Mouse (Mus musculus) heart, postnatal 36 days (tissue): ENCODE results near the gene Rad50. TPM values are rescaled to one million over a fixed set of nuclear protein-coding genes. Genes with fewer than 3 reads are reported as not detected.

Source experiments
- DNase-seq, 2 experiments: peaks; one replicate each; pipeline ENCODE4 v3.0.0; 2021 to 2022
- intact Hi-C: fragments of 180-260 bp; cut with DNase I; formaldehyde crosslinking; loops from one replicate; pipeline ENCODE4 v1.15.1; 2025
- total RNA-seq, 2 experiments: library from RNA; stranded (reverse); gene quantifications; 2 replicates each; pipeline ENCODE4 v1.2.3; 2021

Gene Rad50
- total RNA-seq, 2 experiments from 2014 or later: 6.9 to 8.1 TPM

DNA sequence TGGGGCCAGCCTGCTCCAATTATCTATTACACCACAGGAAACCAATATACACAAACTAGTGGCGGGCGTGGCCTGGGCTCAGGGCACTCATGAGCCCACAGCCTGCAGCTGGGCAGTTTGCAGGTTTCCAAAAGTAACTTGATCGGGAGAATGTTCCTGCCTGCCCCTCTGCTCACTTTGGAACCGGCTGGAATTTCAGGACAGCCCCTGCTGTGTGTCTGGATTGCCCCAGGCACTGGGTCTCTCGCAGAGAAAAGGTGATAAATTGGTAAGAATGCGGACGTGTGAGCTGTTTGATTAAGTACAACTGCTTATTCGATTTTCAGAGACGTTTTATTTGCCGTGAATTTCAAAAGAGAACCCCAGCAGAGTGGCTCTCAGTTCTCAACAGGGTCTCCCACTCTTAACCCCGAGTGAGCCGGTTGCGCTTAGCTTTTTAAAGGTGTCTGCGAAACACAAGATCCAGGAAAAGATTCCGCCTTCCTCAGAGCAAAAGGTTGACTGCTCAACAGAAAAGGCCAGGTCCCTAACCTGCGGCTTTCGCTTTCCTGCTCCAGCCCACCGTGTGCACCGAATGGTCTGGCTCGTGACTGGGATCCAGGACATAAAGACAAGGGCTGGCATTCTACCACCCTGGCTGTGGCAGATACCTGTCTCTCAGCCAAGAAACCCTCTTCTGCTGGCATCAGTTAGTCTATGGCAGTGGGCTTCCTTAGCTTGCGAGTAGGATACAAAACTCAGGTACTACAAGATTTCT is 69.9 kb downstream of the Rad50 start:
- DNase-seq: no peak
- intact Hi-C loops: no loop called here

DNA sequence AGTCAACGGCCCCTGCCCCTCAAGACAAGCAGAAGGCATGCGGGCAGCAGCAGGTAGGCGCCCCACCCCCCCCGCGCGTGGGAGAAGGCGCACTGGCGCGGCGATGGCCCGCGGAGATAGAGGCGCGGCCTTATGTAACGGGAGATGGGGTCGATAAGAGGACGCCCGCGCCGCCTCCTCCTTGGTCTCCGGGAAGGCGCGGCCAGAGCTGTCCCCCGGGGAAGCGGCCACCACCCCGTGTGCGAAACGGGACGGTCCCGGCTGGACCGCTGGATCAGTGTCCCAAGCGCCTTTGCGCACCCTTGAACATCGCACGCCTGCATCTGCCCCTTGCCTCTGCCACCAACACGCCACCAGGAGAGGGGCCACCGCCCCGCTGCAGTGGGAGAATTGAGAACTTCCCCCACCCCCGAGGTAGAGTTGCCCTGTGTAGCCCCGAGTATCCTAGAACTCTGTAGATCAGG is 70.9 kb downstream of the Rad50 start:
- intact Hi-C loops: no loop called here
- DNase-seq: no peak

GRCm38 (mm10) chr11:53635590-53636182 is 71.4 kb downstream of the Rad50 start:
- intact Hi-C loops: no loop called here
- DNase-seq: no peak

DNA sequence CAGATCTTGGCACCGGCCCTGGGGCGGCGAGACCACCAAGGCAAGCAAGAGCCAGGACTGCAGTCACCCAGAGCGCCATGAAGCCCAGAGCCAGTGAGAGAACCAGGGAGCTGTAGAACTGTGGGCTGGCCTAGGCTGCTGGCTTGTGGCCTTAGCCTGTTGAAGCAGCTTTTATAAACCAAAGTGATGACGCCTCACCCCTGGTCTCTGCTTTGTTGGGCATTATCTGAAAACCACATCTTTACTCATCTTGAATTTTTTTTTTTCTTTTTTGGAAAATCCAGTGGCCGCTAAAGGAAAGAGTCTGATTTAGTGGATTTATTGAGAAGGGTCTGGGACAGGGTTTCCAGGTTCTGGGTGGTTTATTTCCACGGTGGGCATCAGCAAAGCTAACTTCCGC is 72.6 kb downstream of the Rad50 start, which contains the start of gene Il13:
Gene Il13, minus strand, starts transcription at position 147 of the 400 bp plus-strand sequence.
- intact Hi-C loops: no loop called here
- no peak for DNase-seq

DNA sequence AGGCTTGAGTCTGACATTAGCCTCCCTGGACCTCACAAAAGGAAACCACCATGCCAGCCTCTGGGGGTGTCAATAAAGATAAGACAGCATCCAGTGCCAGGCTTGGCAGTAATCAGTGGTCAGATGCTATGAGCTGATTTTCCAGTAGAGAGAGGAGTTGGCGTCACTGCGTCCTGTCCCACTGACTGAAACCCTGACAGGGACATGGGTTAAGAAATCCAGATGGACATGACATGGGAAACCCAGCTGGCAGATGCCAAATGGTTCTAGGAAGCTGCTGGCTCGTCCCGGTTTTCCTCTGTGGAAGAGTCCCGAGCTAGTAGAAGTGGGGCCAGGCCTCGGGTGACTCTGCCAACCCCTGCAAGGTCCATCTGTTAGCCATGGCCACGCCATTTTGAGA is 73.5 kb downstream of the Rad50 start:
- no peak for DNase-seq
- intact Hi-C loops: no loop called here

DNA sequence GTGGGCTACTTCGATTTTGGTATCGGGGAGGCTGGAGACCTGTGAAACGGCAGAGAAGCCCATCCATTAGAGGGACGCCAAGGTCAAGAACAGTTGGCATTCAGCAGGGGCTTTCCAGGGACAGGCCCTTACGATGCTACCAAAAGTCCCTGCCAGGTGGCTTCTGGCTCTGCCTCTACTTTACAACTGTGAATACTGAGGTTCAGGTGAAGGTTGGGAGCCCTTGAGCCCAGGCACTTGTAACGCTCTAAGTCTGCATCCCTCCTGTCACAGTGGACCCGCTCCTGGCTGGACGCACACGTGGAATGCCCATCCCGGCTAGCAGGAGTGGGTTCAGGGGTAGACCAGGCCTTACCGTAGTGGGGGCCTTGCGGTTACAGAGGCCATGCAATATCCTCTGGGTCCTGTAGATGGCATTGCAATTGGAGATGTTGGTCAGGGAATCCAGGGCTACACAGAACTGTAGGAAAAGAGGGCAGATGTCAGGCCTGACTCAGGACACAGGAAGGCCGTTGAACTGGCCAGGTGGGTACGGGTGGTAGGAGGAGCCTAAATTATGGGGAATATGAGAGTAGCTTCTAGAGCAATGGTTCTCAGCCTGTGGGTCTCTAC is 74.9 kb downstream of the Rad50 start:
- no peak for DNase-seq

DNA sequence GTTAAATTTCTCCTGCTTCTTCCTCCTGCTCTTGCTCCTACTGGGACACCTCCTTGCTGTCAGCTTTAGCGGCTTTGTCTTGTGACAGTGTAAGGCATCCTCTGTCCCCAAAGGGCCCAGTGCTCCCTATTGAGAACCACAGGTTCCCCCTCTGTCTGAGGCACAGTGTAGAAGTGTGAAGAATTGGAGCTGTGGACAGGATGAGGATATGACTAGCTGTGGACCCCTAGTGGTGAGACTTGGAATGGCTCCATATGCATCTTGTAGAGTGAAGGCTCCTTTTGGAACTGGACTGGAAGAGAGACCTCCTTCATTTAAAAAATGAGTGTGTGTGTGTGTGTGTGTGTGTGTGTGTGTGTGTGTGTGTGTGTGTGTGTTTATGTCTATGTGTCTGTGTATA is 79.3 kb downstream of the Rad50 start:
- DNase-seq: peak; percentile 65 to 74
- intact Hi-C loops: loop anchor here (1.0 to 5.0 kb wide), 2 partner anchors 46 to 158 kb away; partner anchors contain the start of gene Gm9837

More for the DNA sequence above, 74.9 kb downstream of the Rad50 start:
- intact Hi-C loops: no loop called here

- intact Hi-C loops: loop anchor here (5.0 kb wide), 1 partner anchor 45 kb away; no protein-coding TSS in a partner anchor
- no peak for DNase-seq
Measured at GRCm38 (mm10) chr11:53626802-53627373, 80.2 kb downstream of the Rad50 start.

GRCm38 (mm10) chr11:53624124-53624523 is 83.0 kb downstream of the Rad50 start:
- DNase-seq: no peak
- intact Hi-C loops: no loop called here

DNA sequence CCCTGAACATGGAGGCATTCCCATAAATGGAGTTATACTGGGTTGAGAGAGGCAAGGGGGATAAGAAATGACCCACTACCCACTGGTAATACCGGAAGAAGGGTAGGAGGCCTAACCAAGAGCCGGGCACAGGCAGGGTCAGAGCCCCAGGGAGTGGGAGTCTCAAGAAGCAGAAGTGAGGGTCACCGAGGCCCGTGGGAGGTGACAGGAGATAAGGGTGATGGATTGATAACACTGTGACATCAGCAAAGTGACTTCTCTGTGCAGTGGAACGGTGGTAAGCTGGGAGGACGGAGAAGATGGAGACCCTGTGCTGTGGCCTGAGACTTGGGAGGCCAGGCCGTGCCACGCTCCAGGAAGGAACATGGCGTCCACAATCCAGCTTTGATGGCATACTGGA is 83.5 kb downstream of the Rad50 start:
- intact Hi-C loops: no loop called here
- DNase-seq: no peak

GRCm38 (mm10) chr11:53622440-53622806 is 84.7 kb downstream of the Rad50 start:
- DNase-seq: no peak
- intact Hi-C loops: no loop called here

- DNase-seq: no peak
- intact Hi-C loops: no loop called here
Measured at GRCm38 (mm10) chr11:53621582-53622439, 85.3 kb downstream of the Rad50 start.

DNA sequence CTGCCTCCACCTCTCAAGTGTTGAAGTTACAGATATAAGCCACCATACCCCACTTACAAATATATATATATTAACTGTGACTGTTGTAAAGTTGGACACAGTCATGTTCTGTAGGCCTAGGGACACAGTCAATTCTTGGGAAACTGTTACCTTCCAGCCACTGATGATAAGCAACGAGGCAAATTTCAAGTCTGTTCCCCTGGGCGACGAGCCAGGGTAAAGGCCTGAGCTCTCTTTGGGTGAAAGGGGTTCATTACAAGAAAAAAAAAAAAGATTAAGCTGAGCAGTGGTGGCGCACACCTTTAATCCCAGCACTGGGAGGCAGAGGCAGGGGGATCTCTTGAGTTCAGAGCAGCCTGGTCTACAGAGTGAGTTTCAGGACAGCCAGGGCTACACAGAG is 87.0 kb downstream of the Rad50 start:
- no peak for DNase-seq
- intact Hi-C loops: no loop called here

DNA sequence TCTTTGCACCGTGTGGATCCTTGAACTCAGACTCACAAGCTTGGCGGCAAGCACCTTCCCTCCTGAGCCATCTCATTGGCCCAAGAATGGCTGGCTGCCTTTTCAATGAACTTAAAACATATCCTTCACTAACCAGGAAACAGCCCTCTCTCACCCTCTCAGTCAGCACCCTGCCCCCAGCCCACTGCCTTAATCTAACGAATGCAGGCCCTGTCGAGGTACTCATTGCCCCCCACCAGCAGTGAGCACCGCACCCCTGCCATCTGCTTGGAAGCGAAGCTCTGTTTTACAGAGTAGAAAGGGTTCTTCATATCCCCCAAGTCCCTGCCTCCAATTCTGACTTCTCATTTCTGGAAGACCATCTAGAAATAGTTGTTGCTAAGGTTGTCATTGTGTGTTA is 87.7 kb downstream of the Rad50 start:
- DNase-seq: no peak
- intact Hi-C loops: no loop called here

- intact Hi-C loops: no loop called here
- DNase-seq: no peak
Measured at GRCm38 (mm10) chr11:53618619-53619198, 88.4 kb downstream of the Rad50 start, which contains the start of gene Il4. TSS of gene Il4 (minus strand) at chr11:53618669.

- intact Hi-C loops: no loop called here
- no peak for DNase-seq
Measured at GRCm38 (mm10) chr11:53617562-53618109, 89.5 kb downstream of the Rad50 start.

DNA sequence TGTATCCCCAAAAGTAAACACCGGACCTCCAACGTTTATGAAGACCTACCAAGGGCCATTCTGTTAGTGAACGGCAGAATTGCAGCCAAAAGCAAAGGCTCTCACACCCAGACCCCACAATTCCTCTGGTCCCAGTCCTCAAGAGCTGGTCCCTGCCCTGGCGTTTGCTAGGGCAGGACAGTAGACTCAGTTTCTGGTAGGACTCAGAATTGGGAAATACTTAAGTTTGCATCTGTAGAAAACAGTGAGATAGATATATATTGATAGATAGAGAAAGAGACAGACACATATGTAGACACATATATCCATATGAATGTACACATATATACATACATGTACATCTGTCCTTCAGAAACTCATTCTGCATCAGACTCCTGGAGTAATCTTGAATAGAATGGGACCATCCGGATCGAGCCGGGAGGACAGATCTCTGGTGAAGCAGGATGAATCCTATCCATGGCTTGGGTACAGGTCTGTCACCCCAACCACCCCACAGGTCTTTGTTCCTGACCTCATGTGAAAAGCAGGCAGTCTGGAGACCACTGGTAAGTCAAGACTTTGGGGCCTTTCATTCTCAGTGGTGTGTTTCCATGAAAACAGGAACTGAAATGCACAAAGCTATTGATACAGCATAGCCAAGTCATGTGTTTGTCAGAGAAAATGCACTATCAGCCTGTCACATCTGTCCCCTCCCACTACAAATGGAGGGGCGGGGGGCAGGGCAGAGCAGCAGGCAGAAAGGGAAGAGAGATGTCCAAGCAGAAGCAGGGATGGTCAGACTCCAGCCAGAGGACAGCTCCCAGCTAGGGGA is 90.2 kb downstream of the Rad50 start:
- intact Hi-C loops: no loop called here
- DNase-seq: no peak

DNA sequence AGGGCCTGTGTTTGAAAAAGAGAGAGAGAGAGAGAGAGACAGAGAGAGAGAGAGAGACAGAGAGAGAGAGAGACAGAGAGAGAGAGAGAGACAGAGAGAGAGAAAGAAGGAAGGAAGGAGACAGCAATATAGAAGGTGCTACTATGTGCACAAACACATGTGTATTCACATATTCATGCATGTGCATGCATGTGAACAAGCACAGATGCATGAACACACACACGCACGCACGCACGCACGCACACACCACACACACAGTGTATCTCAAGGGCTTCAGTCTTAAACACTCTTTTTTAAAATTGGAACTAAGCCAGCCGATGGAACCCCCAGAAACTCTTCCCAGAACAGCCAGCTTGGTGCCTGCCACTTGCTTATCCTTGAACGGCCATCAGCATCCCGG is 91.5 kb downstream of the Rad50 start:
- intact Hi-C loops: no loop called here

GRCm38 (mm10) chr11:53615172-53615571 is 91.9 kb downstream of the Rad50 start:
- no peak for DNase-seq
- intact Hi-C loops: no loop called here

More for the DNA sequence above, 91.5 kb downstream of the Rad50 start:
- no peak for DNase-seq
